Mouse (Mus musculus): ENCODE results near the gene Klf16.

Gene Klf16

GRCm38 (mm10) chr10:80573944-80574343, 3.2 kb downstream of the Klf16 start:
- no peak for DNase-seq

DNA sequence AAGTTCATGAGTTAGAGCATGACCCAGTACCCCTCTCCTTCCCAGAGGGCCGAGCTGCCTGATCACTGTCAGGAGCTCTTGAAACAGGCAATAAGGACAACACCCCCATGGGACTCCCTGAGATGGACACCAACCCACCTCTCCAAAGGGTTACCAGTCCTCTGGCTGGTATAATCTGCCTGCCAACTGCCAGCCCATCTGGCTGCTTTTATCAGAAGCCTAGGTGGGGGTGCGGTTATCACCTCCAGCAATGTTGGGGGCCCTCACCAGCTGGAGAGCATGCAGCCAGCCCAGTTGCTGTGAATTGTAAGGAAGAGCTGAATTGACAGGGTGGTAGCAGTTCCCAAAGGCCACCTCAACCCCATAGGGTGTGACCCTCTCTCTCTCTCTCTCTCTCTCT, 4.6 kb downstream of the Klf16 start:
- DNase-seq = no peak

DNA sequence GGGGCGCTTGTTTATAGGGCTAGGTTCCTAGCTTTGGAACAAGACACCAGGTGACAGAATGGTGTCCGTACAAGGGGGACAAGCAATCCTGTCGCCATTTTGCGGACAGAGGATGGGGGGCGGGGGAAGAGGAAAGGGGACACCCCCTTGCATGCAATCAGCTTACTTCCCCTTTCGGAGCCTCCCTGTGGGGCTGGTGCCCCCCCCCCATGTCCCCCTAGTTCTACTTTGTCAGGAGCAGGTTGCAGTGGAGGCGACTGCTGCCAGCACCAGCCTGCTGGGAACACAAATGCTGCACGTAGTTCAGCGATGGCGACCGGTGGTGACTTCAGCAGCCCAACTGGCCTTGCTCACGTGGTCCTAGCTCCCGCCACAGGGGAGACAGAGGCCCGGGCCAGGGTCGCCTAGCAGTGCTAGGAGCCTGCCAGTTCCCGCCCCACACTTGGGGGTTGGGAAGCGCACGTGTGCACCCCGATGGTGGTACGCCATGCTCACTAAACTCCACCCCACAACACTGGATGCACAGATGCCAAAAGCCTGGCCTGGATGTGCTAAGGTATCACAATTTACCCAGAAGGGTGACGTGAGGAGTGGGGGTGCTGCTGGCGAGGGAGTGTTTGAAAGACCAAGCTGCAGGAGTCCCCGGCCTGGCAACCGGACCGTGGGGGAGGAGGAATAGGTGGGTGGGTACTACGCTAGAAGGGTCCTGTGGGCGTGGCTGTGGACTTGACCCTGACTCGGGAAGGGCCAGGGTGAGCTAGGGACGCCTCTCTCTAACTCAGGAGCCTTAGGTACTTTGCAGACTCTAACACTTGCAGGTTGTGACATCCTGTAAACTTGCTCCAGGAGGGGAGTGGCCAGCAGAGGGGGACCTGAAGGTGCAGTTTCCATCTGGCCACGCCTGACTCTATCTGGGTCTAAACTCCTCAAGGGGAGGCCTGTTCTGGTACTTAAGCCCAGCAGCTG, 6.0 kb downstream of the Klf16 start:
- peak; percentile 43 to 53 for DNase-seq

DNA sequence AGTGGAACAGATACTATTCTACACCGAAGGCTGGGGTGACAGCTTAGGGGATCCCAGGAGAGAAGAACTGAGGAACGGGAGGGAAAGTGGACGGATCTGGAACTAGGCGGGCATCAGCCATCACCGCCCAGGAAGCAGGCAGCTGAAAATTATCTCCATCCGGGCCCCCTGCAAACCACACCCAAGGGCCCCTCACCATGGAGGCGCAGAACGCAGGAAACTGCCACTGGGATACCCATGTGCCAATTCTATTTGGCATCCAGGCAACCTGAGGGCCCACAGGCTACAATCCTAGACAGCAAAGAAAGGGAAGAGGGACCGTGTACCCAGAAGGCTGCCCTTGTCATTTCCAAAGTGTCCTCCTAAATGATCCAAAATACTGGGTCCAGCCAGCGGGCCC, 6.7 kb downstream of the Klf16 start:
- DNase-seq = no peak

GRCm38 (mm10) chr10:80569664-80570066, 7.5 kb downstream of the Klf16 start:
- DNase-seq = peak; percentile 84 to 86

- DNase-seq = no peak
These were observed 8.2 kb downstream of the Klf16 start for GRCm38 (mm10) chr10:80568876-80569275.

DNA sequence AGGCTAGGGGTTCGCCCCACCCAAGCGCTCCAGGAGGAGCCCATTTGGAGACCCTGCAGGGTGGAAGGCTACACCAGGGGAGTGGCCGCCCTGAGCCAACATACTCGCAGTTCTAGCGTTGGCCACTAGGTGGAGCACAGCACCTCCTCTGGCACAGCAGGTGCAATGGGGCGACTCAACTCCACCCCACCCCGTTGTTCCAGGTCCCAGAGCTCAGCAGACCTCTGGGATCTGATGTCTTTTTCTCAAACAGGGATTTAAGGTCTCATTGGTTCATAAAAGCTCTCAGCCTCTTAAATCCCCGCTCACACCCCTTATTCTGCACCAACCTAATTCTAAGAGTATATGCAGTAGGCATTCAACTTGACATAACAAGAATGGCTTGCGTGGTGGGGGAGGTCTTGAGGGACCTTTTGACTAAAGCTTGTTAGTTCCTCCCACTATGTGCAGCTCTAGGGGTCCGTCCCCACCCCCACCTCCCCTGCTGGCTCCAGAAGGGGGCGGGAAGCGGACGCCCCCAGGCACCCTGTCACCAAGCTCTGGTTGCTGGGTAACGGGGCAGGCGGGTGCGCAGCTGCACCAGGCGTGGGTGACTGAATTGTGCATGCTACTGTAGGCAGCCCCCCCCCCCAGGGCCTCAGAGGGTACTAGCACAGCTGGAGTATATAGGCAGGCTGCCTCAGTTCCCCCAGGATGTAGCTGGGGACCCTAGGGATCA, 10.6 kb downstream of the Klf16 start:
- peak; percentile 79 to 90 for DNase-seq

DNA sequence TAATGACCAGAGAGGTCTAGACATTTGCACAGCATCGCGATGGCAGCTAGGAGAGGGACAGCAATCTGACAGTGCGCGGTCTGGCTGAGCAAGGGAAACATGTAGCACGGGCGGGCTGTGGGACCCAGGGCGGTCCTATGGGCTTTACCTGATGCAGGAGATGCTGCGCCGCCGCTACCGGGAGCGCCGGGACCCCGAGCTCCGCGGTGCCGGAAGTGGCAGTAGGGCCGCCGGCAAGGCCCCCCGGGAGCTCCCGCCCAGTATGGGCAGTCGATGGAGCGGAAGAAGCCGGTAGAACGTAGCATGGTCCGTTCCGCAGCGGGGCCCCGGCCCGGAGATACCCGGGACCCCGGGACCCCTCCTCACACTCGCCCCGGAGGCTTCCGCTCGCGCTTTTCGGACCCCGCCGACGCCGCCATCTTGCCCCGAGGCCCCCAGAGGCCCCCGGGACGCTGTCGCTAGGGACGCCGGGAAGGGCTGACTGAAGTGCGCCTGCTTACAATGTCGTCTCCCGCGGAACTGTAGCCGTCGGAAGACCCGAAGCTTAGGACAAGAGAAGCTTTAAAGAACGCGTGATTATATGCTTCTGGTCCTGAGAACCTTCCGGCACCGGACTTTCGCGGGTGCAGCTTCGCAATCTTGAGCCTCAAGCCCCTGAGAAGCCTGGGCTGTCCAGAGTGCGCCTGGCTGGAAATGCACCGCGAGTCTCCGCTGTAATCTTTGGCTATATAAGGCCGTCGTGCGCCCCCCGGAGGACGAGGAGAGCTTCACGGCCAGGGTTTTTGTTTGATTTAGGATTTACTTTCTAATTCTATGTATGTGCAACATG, 15.8 kb downstream of the Klf16 start, which contains the start of gene Rexo1:
Rexo1 (minus strand) TSS at position 445 of the 829 bp plus-strand sequence.
- peak; percentile 94 to 95 for DNase-seq

- no peak for DNase-seq
These were observed 16.5 kb downstream of the Klf16 start for GRCm38 (mm10) chr10:80560621-80561020.

- DNase-seq = no peak
These were observed 17.7 kb downstream of the Klf16 start for GRCm38 (mm10) chr10:80559431-80559830.

GRCm38 (mm10) chr10:80557346-80557965, 19.7 kb downstream of the Klf16 start:
- DNase-seq = peak; percentile 82 to 86

DNA sequence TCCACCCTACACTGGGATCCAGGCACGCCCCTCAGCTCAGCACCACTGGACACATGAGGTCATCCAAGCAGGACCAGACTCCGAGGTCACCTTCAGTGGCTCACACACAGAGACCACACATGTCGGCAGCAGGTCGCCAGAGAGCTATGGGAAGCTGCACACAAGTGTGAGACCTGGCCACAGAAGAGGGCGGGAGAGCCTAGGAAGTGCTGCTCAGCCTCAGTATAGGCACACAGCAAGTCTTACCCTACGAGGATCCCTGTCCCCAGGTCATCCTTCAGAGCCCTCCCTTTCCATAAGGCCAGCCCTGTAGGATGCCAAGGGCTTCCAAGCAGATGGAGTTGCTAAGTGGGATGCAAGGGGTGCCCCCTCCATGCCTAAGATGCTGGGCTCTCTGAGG, 23.1 kb downstream of the Klf16 start:
- no peak for DNase-seq

GRCm38 (mm10) chr10:80553575-80553974, 23.5 kb downstream of the Klf16 start:
- DNase-seq = no peak

DNA sequence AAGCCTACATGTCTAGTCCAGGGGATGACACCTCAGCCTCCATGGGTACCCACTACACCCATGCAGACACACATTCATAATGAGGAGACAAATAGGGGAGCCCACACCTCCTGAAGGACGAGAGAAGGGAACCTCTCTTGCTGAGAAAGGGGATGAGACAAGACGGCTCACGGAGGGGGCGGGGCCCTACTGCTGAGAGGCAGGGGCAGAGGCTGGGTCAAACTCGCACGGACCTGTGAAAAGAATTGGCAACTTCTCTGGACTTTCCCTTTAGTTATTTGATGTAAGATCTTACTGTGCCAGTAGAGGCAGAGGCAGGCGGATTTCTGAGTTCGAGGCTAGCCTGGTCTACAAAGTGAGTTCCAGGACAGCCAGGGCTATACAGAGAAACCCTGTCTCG, 24.8 kb downstream of the Klf16 start:
- no peak for DNase-seq

GRCm38 (mm10) chr10:80549279-80549678, 27.8 kb downstream of the Klf16 start:
- no peak for DNase-seq

DNA sequence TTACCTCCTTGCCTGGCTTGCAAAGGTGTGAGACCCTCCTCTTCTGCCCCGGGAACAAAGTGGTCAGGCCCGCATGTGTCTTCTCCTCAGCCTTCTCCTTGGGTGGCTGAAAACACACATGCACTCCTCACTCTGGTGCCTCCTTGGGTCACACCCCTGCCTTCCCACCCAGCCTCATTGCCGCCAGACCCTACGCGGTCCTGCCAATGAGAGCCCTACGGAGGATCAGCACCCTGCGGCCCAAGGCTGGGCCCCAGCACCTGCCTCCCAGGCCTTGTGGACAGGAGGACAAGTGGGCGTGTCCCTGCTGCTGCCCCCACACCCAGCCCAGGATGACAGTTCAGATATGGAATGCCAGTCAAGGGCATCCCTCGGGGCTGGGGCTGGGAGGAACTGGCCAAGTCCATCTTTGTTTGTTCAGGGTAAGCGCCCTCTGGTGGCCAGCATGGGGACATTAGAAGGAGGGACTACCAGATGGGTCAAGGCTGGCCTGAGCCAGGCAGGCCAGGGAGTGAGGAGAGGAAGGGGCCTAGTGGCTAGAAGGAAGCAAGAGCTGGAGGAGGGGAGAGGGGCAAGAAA, 28.6 kb downstream of the Klf16 start:
- peak; percentile 71 to 78 for DNase-seq

- no peak for DNase-seq
These were observed 29.6 kb downstream of the Klf16 start for GRCm38 (mm10) chr10:80547539-80547938.

DNA sequence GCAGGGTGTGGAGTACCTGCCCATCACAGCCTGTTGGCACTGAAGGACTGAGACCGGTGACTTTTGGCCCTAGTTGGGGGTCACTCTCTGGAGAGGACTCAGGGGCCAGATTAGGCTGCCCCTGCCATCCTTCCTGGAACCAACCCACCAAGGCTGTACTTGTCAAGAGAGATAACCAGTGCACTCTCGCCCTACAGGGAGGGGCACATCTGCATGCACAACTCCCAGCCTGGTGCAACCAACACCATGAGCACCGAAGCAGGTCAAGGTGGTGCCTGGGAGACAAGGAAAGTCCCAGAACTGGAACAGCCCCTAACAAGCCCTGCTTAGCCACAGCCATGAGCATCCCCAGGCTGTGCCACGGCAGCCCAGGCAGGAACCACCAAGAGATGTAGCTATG, 30.2 kb downstream of the Klf16 start:
- no peak for DNase-seq

DNA sequence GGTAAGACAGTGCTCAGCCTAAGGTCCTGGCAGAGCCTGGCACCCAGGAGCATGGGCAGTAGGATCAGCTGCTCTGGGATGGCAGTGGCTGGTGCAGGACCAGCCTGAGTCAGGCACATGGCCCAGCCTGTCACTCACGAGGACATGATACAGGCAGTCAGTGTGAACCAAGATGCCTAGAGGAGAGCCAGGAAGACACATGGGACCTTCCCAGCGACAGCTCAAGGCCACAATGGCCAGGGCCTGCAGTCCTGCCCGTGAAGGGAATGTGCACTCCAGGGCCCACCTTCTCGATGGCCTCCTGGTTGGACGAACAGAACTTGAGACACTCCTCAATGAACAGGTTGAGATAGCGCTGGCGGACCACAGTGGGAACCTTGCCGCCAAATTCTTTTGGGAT, 31.5 kb downstream of the Klf16 start:
- DNase-seq = no peak

DNA sequence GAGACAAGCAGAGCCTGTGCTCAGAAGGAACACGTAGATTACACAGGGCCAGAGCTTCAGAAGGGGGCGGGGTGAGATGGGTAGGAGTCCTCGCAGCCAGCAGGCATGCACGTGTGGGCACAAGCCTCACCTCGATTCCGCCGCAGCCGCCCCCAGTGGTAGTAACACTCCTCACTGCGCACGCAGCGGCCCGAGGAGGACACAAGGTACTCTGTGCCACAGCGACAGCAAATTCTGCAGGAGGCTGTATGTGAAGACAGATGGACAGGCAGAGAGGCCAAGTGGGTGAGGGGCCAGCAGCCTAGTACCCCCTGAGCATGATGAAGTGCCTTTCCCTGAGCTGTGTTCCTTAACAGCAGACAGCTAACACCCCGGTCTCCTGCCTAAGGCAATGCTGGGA, 33.2 kb downstream of the Klf16 start:
- DNase-seq = no peak

GRCm38 (mm10) chr10:80539493-80539892, 37.6 kb downstream of the Klf16 start:
- DNase-seq = no peak

Measured in lung, postnatal 4 days (tissue).